Mouse (Mus musculus): Measurements from ENCODE around the gene Luc7l.
"Not testable (repeated sequence)": the region's sequence is repeated elsewhere in the genome, so short reads cannot be mapped to it uniquely, and the experiment has no call there.

The Luc7l gene

GRCm38 (mm10) chr17:26251886-26252538 lies 684 bp upstream of the Luc7l start:
- DNase-seq (ENCODE audit: low spot score in 2 of 2), result no peak

GRCm38 (mm10) chr17:26253399-26253798 lies 703 bp downstream of the Luc7l start:
- no peak for DNase-seq (ENCODE audit: low spot score in 2 of 2)

- no peak for DNase-seq (ENCODE audit: low spot score in 2 of 2)
Measured at GRCm38 (mm10) chr17:26255313-26255712, 2.6 kb downstream of the Luc7l start.

- no peak for DNase-seq (ENCODE audit: low spot score in 2 of 2)
Measured at GRCm38 (mm10) chr17:26261826-26262225, 9.1 kb downstream of the Luc7l start.

- DNase-seq (ENCODE audit: low spot score in 2 of 2), result no peak
Measured at GRCm38 (mm10) chr17:26262384-26262783, 9.7 kb downstream of the Luc7l start.

GRCm38 (mm10) chr17:26268851-26269250 lies 16.2 kb downstream of the Luc7l start:
- no peak for DNase-seq (ENCODE audit: low spot score in 2 of 2)

GRCm38 (mm10) chr17:26269577-26269976 lies 16.9 kb downstream of the Luc7l start:
- not testable (repeated sequence) for DNase-seq (ENCODE audit: low spot score in 2 of 2)

GRCm38 (mm10) chr17:26272586-26272985 lies 19.9 kb downstream of the Luc7l start:
- no peak for DNase-seq (ENCODE audit: low spot score in 2 of 2)

GRCm38 (mm10) chr17:26275933-26276332 lies 23.2 kb downstream of the Luc7l start:
- DNase-seq (ENCODE audit: low spot score in 2 of 2), result no peak

- peak in 1 of 2 experiments; percentile 37 for DNase-seq (ENCODE audit: low spot score in 2 of 2)
Measured at GRCm38 (mm10) chr17:26276711-26277110, 24.0 kb downstream of the Luc7l start.

GRCm38 (mm10) chr17:26286199-26286955 lies 33.7 kb downstream of the Luc7l start:
- no peak for DNase-seq (ENCODE audit: low spot score in 2 of 2)

- no peak for DNase-seq (ENCODE audit: low spot score in 2 of 2)
Measured at GRCm38 (mm10) chr17:26289475-26289874, 36.8 kb downstream of the Luc7l start.

GRCm38 (mm10) chr17:26298318-26298717 lies 45.6 kb downstream of the Luc7l start:
- not testable (repeated sequence) for DNase-seq (ENCODE audit: low spot score in 2 of 2)

GRCm38 (mm10) chr17:26314291-26314690 lies 61.6 kb downstream of the Luc7l start:
- peak; percentile 37 to 75 for DNase-seq (ENCODE audit: low spot score in 2 of 2)

- DNase-seq (ENCODE audit: low spot score in 2 of 2), result no peak
Measured at GRCm38 (mm10) chr17:26315474-26315873, 62.8 kb downstream of the Luc7l start.

- DNase-seq (ENCODE audit: low spot score in 2 of 2), result no peak
Measured at GRCm38 (mm10) chr17:26318441-26318840, 65.7 kb downstream of the Luc7l start.

Measured in frontal cortex, postnatal 14 days (tissue).